Mouse (Mus musculus): ENCODE measurements at regions not wholly inside any gene's neighbourhood (a gene's known extent, or its start where the extent isn't known, plus 50 kb on each side); places are given as distances from the start of the nearest gene placed in this dataset.

DNA sequence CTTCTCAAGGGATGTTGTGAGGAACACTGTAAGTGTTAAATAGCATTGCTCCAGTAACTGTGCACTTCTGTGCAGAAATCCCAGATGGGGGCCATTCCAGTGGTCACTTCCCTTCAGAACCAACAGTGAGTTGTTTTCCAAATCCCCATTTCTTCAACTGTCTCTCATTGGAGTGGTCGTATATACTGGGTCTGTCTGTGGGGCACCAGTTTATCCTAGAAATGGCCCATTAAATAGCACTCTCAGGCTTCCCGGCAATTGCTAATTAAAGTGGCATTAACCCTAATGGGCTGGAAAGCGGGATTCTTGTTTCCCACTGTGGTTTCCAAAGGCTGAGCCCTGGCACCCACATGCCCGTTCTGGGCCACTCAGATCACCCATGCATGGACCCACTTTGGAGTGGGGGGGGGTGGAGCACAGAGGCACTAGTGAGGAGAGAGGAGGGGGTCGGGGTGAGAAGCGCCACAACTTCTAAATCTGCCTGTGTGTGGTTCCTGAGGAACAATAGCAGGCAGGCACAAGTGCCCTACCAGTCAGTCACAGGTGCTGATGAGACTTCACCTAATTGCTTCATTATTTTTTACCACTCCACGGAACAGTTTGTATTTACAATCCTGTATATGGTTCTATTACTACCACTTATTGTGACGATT, 78.1 kb downstream of the Fam204a start:
- no peak for DNase-seq

DNA sequence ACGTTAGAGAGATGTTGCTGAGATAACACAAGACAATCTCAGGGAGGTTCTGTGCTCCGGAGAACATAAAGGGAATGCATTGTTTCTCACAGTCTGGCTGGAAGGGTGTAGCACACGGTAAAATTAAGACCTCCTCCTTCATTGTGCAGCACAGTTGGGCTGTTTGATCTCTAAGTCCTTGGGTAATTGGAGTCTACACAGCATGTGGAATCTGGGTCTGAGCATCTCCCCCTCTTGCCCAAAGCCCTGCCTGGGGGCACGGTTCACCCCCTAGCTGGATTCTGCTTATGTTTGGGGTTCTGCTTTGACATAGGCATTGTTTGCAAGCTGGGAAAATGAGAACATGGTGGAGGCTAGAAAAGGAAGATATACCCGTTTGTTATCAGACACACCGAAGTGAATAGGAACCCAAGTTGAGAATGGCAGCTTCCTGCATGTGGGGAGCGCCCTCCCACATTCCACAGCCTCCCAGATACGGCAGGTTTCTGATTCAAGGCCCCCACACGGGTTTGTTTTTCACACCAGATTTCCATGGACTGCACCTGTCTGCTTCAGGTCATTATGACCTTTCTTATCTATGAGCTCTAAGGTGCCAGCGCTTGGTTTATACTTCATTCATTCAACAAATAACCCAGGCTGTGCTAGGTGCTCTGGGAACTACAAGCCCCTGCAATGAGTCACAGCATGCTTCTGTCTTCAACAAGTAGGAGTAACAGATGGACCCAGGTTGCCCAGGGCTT, 79.9 kb downstream of the Fam204a start:
- no peak for DNase-seq

DNA sequence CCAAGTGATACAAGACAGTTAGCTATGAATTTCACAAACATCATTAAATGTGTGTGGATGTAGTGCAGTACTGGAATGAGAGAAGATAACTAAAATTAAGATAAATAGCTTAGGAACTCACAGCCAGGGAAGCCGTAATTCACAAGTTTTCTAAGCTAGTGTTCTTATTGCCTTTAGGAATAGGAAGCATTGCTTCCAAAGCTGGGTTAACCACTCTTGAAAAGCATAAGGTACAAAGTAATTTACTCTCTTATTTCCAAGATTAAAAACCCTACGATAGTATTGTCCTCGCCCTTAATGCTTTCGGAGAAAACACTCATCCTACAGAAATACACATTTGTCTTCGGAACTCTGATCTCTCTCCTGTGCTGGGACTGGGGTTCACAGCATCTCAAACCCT, 81.3 kb downstream of the Fam204a start:
- DNase-seq: no peak

DNA sequence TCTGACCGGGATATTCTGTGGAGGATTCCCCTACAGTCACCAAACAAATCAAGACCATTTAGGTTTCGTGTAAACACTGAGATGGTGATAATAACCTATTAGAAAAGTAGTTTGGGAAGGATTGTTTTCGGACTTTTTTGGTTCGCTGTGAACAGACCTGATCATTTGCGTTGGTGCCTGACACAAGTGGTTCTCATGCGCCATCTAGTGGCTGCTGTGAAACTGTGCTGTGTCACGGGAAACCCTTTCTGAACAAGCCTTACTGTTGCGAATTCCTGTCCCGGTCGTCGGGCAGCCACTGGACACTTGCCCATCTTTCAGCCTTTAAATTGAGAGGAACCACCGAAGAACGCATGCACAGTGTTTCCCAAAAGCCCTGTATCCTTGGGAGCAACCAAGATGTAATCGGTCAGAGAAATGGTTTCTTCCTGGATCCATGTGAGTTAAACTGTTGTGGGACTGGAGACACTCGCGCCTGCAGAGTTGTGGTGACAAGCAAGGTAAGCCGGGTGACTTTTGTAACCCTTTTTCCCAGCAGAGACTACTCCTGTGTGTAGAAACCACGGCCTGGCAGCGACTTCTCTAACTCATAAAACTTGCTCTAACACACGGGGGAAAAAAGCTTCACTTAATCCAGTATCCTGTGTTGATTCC, 82.0 kb downstream of the Fam204a start:
- peak; percentile 79 for DNase-seq

DNA sequence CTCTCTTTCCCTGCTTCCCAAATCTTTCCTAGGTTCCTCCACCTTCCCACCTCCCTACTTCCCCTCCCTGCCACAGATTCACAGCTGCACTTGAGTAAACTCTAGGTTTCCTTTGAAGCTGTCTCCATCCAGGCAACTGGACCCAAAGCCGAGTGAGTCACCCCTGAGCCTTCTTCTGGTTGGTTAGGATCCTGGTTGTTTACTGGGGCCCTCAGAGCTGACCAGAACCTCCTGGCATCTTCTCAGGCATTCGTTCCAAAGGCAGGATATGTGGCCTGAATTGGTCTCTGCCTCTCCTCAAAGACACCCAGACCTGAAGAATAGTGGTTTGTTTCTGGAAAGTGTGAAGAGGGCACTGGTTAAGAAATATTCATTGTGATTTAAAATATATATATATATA, 87.6 kb downstream of the Fam204a start:
- no peak for DNase-seq

DNA sequence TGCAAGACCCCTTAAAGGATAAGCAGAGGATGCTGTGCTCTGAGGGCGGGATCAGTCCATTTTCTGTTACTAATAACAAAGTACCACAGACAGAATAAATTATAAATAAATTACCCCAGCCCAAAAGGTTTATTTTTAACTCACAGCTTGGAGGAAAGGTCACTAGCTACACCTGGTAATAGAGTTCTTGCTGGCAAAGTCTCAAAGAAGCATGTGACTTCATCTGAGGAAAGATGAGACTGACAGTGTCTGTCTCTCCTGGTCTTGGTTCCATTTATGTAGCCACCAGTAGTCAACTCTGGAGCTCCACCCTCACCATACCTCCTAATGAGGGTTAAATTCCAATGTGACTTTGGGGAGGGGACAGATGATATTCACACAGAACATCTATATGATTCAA, 90.0 kb downstream of the Fam204a start:
- no peak for DNase-seq

DNA sequence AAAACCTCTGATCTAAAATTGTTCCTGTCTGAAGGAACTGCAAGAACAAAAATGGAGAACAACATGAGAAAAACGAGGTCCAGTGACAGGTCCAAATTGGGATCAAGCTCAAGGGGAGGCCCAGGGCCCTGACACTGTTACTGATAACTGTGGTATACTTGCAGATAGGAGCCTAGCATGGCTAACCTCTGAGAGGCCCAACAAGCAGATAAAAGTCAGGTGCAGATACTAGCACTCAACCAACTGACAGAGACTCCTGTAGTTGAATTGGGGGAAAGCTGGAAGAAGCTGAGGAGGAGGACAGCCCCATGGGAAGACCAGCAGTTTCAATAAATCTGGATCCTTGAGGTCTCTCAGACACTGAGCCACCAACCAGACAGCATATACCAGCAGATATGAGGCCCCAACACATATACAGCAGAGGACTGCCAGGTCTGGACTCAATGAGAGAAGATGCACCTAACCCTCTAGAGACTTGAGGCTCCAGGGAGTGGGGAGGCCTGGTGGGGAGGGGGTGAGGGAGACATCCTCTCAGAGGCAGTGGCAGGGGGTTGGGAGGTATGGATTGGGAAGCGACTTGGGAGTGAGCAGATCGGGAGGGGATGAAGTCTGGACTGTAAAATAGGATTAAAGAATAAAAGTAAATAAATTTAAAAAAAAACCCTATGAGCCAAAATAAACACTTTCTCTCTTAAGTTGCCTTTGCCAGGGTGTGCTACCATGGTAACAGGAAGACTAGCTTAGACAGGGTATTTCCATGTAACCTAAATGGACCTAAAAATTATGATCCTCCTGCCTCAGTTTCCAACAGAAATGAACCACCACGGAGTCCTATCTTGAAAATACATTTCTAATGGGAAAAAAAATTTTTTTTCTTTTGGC, 91.8 kb downstream of the Fam204a start:
- DNase-seq: no peak

DNA sequence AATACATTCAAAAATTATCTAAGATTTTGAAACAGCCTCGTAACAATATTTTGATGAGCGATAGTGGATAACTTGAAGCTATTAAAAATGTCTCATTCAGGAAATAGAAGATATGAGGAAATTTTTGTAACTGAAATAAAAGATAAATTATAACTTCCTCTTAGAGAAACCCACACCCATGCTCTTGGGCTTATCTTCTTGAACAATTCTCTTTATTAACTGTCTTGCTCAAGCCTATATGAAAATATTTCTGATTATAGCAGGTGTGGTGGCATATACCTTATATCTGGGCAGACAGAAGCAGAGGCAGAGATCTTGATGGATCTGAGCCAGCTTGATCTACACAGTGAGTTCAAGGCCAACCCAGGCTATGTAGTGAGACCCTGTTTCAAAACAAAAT, 96.9 kb downstream of the Fam204a start:
- no peak for DNase-seq

DNA sequence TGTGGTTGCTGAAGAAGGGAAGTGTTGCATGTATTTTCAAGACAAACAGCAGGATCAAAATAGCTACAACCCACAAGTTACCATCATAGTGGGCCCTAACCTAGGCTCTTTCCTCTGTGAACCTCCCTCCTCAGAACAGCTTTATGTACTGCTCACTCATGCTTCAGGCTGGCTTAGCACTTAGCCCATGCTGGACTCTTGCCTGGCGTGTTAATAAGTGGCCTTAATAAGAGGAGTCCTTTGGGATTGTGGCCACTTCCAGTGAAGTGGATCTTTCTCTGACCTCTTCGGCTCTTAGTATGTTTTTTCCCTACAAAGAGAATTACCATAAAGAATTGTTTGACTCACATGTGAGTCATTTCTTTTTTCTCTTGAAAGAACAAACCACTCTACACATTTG, 101.9 kb downstream of the Fam204a start:
- no peak for DNase-seq

DNA sequence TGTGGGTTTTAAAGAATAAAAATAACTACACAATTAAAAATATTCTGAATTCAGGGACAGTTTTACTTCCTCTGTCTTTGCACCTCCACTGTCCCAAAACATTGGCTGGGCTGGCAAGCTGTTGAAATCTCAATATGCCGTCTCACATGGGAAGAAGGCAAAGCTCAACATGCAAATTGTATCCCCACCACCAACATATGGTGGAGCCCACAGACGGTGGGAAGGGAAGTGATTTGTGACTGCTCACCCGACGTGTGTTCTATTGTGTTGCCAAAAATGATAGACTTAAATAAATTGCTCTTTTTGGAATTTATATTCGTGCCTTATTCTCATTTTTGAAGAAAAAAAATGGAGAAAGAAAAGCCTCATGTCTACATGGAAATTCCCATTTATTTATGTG, 105.6 kb downstream of the Fam204a start:
- no peak for DNase-seq

DNA sequence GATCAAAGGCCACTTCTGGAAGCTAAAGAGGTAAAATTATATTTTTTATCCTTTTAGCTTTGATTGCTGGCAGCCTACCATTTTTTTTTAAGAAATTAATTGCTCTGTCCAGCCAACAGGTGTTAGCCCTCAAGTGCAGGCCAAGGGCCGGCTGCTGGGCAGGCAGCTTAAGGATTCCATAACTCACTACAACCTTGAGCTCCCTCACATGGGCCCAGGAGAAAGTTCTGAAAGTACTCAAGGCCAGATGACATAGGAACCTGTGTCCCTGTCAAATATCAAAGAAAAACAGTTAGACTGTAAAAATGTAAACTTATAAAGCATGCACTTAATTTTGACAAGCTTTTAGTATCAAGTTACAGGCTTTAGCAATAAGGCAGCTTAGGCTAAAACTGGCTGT, 107.5 kb downstream of the Fam204a start:
- DNase-seq: no peak

DNA sequence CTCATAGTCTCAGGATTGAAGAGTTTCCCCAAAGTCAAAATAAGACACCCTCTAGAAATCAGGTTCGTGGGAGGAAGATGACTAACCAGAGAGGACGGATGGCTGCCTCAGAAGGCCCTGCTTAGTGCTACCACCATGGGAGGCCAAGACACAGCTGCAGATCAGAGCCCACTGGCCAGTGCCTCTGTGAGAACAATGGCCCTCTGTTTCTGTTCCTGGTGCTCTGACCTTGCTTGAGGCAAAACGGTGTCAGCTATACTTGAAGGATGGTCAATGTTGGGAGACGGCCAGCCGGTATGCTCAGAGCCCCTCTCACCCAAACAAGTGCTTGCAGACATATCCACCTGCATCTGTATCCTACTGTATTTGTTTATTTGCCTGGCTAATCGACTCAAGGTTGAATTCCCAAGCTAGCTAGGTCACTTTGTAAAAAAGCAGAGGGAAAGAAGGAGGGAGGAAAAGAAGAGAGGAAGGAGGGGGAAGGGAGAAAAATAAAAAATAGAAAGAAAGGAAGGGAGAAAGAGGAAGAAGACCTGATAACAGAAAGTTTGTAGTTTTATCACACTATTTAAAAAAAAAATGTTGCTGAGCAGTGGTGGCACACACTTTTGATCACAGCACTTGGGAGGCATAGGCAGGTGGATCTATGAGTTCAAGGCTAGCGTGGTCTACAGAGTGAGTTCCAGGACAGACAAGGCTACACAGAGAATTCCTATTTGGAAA, 112.7 kb downstream of the Fam204a start:
- DNase-seq: no peak

DNA sequence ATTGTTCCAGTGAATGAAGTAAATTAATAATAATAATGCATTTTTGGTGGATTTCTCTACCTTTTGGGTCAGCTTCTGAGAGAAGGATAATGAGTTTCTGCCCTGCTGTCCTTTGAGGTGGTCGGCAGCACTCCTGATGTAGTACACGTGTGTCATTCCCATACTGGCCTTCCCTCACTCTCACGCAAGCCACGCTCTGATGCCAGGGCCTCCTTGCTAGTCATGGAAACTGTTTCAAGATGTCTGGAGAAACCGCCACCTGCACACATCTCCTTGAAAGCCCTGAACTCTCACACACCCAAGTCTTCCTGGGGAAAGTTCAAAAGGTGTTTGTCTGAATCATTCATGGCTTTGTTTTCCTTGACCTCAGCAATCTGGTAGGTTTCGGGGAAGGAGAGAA, 116.2 kb downstream of the Fam204a start:
- DNase-seq: no peak

DNA sequence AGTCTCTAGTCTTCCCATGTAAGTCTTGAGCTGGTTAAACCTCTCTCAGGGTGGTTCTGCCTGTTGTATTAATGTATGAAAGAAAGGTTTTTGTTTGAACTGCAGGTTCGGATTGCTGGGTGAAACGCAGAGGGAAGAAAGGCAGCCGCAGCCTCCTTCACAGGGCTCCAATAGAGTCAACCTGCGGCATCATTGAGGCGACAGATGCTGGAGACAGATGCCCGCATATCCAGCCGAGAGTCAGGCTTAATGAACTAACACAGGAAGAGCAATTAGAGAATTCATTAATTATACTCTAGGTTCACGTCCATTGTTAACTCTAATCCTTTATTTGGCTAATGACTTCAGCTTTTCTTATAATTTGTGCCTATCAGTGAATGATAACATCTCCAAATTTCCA, 117.0 kb downstream of the Fam204a start:
- no peak for DNase-seq

DNA sequence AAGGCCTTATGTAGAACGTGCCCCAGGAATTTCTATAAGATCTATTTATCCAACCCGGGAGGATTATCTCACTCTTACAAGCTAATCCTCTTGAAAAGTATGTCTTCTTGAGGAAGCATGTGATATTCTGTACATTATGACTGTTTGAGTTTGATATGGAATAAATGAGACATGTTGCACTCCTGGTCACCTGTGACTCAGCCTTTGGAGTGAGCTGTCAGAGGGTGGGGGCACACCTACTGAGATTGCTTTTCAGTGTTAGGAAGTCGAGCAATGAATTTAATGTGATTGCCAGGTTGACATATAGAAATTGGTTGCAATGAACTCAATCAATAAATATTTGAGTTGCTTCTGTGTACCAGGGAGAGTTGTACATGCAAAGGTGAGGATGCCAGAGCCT, 128.6 kb downstream of the Fam204a start:
- DNase-seq: no peak

DNA sequence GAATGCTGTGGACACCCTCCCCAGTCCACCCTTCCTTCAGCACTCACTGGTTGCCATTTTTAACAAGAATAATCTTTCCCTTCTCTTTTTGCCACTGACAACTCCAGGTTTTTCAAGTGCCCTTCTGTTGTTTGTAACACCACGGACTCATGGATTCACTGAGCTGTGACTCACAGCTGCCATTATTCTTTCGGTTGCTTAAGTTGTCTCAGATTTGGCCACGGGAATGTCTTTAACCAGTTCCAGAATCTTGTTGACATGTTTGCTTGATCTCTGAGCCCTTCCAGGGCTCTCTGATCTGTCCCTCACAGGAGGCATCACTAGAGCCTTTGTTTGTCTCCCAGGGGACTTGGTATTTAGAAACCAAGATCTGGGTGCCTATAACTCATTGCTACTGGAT, 131.5 kb upstream of the Rab11fip2 start:
- DNase-seq: no peak

DNA sequence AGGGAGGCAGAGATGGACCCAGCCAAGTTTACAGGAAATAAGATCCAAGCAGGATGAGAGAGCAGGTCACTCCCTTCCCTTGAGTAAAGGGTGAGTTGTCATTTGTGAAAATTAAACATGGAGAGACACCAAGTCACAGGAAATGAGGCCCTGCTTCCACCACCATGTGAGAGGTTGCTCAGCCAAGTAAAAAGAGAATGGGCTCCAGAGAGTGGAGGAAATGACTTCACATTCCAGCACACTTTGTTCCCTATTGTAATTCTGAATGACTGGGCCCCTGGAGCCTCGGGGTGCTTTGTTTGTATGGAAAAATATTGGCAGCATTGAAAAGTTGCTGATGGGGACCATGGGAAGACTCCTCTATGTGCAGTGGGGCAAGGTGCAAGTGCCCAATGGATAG, 129.9 kb upstream of the Rab11fip2 start:
- no peak for DNase-seq

DNA sequence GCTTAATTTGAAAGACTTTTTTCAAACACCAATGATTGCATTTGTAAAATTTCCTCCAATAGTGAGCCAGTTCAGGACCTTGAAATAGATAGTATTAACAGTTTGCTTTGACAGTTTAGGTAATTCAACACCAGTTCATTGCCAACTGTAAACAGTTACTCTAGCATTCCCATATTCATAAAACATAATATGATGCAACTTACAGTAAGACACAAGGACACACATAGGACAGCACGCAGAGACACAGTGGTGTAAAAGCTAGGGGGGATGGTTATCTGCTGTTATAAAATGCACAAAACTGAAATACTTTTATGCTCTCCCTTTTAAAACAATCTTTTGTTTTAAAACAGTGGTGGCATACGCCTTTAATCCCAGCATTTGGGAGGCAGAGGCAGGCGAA, 122.7 kb upstream of the Rab11fip2 start:
- DNase-seq: no peak

DNA sequence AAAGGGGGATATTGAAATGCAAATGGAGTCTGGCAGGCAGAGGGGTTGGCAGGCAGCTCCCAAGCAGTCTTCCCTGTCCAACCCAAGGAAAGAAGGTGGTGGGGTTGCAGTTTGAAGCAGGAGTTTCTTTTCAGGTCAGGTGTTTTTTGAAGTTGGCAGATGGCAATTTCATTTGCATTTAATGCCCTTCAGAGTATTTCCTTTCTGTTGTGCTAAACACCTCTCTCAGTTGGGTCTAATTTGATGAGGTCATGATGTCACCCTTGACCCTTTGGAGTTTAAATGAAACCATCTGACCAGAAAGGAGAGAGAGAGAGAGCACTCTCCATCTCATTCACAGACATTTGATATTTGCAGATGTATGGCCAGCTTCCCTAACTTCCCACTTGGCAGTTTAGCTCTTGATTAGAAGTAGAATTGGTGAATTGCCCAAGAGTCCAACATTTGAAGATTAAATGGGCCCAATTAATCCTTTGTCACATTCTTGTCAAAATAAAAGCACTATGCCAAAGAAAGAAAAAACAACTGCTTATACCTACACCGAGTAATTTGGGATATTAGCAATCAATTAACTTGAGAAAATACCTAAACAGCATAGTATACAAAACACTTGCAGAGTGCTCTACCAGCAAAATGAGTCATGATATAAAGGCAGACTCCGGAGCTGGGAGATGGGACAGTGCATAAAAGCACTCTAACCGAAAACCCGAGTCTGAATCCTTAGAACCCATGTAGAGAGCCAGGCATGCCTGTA, 111.8 kb upstream of the Rab11fip2 start:
- no peak for DNase-seq

DNA sequence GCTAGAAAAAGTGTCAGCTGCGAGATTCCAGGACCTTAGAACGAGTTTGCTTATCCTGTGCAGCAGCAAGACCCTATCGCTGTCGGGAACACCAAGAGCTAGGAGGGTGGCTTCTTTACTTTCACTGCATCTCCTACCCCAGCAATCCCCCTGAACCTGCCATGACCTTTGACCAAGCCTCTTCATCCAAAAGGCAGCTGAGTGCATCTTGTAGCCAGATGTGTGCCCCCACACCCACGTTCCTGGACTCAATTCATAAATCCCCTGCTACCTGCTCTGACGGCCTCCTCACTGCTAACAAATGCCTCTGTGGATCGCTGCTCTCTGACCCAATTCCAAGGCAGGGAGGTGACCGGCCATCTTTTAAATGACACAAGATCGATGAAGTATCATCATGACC, 107.7 kb upstream of the Rab11fip2 start:
- DNase-seq: no peak

DNA sequence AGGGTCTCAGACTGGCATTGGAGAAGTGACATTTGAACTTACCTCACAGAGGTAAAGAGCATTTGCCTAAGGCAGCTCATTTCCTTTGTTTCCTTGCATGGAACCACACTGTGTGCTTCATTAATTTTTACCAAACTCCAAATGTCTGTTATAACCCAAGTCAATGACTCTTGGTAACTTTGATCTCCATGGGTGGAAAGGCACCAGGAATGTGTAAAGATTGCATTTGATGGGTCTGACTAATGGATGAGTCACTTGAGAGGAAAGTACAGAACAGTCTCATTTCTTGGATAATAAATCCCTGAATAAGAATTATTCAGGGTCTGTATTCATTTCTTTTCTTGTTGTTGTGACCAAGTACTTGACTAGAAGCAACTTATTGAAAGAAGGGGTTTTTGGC, 97.3 kb upstream of the Rab11fip2 start:
- DNase-seq: no peak

DNA sequence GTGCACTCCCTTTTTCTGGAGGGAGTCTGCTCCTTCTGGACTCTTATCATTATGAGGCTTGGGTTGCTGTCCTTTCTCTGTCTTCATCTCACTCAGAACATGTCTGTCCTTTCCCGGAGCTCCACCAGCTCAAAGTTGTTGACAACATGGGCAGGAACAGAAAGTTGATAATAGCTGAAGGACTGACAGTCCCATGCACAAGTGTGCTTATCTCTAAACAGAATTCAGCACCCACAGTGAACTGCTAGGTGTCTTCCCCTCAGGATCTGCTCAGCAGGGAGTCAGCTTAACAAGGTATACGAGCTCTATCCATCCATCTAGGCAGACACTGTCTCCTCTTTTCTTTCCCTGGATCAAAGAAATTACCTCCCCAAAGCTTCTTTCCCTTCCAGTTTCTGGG, 89.2 kb upstream of the Rab11fip2 start:
- no peak for DNase-seq

Measured in right cerebral cortex, postnatal 25 days (tissue).